Mouse (Mus musculus) heart, adult 2 months (tissue): ENCODE measurements at regions not wholly inside any gene's neighbourhood (a gene's known extent, or its start where the extent isn't known, plus 50 kb on each side); places are given as distances from the start of the nearest gene placed in this dataset.

Experiments
- DNase-seq, 2 experiments: peaks; one replicate each; pipeline ENCODE4 v3.0.0; 2021
- H3K27ac ChIP-seq: fragments of 200-600 bp; 2 replicates; pipeline ENCODE4 v1.8.1; 2022
- H3K27me3 ChIP-seq: fragments of 200-500 bp; 2 replicates; pipeline ENCODE4 v1.6.1; 2012; ENCODE audit warnings: mild to moderate bottlenecking, low read length, inconsistent platforms, mixed read lengths; ENCODE audit not compliant: control insufficient read depth, insufficient read depth
- H3K36me3 ChIP-seq: fragments of 200-500 bp; 2 replicates; pipeline ENCODE4 v1.6.1; 2012; ENCODE audit warnings: low read length, inconsistent platforms; ENCODE audit not compliant: control insufficient read depth, insufficient read depth
- H3K4me1 ChIP-seq: fragments of 200-500 bp; 2 replicates; pipeline ENCODE4 v1.6.1; 2011; ENCODE audit warnings: low read length; ENCODE audit not compliant: control insufficient read depth, insufficient read depth
- H3K4me3 ChIP-seq: fragments of 200-600 bp; 2 replicates; pipeline ENCODE4 v1.8.1; 2022
- H3K79me2 ChIP-seq: fragments of 200-500 bp; replicated peaks from 2 replicates; pipeline ENCODE4 v1.6.1; 2012; ENCODE audit warnings: mild to moderate bottlenecking, inconsistent platforms, low read length, moderate library complexity, mixed read lengths; ENCODE audit not compliant: control insufficient read depth, insufficient read depth
- H3K9ac ChIP-seq: fragments of 200-500 bp; 2 replicates; pipeline ENCODE4 v1.6.1; 2012; ENCODE audit warnings: low read depth, mild to moderate bottlenecking, control low read depth, inconsistent platforms, low read length, mixed read lengths
- CTCF ChIP-seq: fragments of 200-600 bp; IDR thresholded peaks from 2 replicates; pipeline ENCODE4 v1.8.1; 2022; ENCODE audit warnings: antibody characterized with exemption, mild to moderate bottlenecking, moderate library complexity
- EP300 ChIP-seq: fragments of 200-500 bp; IDR thresholded peaks from 2 replicates; pipeline ENCODE4 v1.6.1; 2011; ENCODE audit warnings: low read depth, low read length, control low read depth; ENCODE audit not compliant: insufficient read depth
- POLR2A ChIP-seq: fragments of 200-500 bp; IDR thresholded peaks from 2 replicates; pipeline ENCODE4 v1.6.1; 2011; ENCODE audit warnings: mild to moderate bottlenecking, low read depth, low read length, control low read depth; ENCODE audit not compliant: insufficient read depth
- WGBS: fragments of 180-500 bp; shearing (Covaris S2); methylation state at CpG from one replicate; pipeline ENCODE4 v1.1.7; 2018; 5-methylcytosine and 5-hydroxymethylcytosine counted together
- intact Hi-C: fragments of 180-260 bp; cut with DNase I; formaldehyde crosslinking; loops from one replicate; pipeline ENCODE4 v1.15.1; 2025

GRCm38 (mm10) chr16:70880678-70881077 lies 566.9 kb downstream of the Gbe1 start:
- Histone ChIP-seq H3K36me3 (no peaks in the 10 kb centered on the region), H3K4me3 (no peak overlapping the region), H3K27ac (no peak overlapping the region), H3K9ac (no peak overlapping the region), H3K27me3 (no peaks in the 10 kb centered on the region), H3K79me2 (no peaks in the 10 kb centered on the region), H3K4me1 (no peaks in the 10 kb centered on the region)
- 62% methylated on average over 2 of the region's 2 CpGs for WGBS
- no peak for DNase-seq
- intact Hi-C loops, result no loop called here
- no peak for TF ChIP-seq EP300
- TF ChIP-seq CTCF, result no peak
- no peak for TF ChIP-seq POLR2A

GRCm38 (mm10) chr16:70881098-70881850 lies 567.5 kb downstream of the Gbe1 start:
- no peak overlapping the region for H3K4me3 ChIP-seq
- H3K27me3 ChIP-seq, result no peaks in the 10 kb centered on the region
- no peak for DNase-seq
- H3K79me2 ChIP-seq, result no peaks in the 10 kb centered on the region
- no peak overlapping the region for H3K9ac ChIP-seq
- H3K4me1 ChIP-seq, result no peaks in the 10 kb centered on the region
- no peak overlapping the region for H3K27ac ChIP-seq
- intact Hi-C loops, result no loop called here
- WGBS, result 72% methylated on average over 14 of the region's 14 CpGs
- no peaks in the 10 kb centered on the region for H3K36me3 ChIP-seq
- TF ChIP-seq EP300 (no peak), CTCF (no peak), POLR2A (no peak)

- intact Hi-C loops, result no loop called here
Observed at GRCm38 (mm10) chr16:70900085-70900484, 586.3 kb downstream of the Gbe1 start.

GRCm38 (mm10) chr16:70920047-70920446 lies 606.3 kb downstream of the Gbe1 start:
- Histone ChIP-seq H3K27ac (no peak overlapping the region), H3K36me3 (no peaks in the 10 kb centered on the region), H3K79me2 (no peaks in the 10 kb centered on the region), H3K4me1 (no peaks in the 10 kb centered on the region), H3K9ac (no peak overlapping the region), H3K4me3 (no peak overlapping the region), H3K27me3 (no peaks in the 10 kb centered on the region)
- intact Hi-C loops, result no loop called here
- DNase-seq, result no peak
- TF ChIP-seq POLR2A, result no peak
- TF ChIP-seq EP300, result no peak
- no peak for TF ChIP-seq CTCF

More at GRCm38 (mm10) chr16:70900085-70900484, 586.3 kb downstream of the Gbe1 start:
- Histone ChIP-seq H3K4me1 (no peaks in the 10 kb centered on the region), H3K79me2 (no peaks in the 10 kb centered on the region), H3K27me3 (no peaks in the 10 kb centered on the region), H3K9ac (no peak overlapping the region), H3K27ac (no peak overlapping the region), H3K36me3 (no peaks in the 10 kb centered on the region), H3K4me3 (no peak overlapping the region)
- WGBS, result 70% methylated on average over 5 of the region's 5 CpGs
- DNase-seq, result no peak
- TF ChIP-seq EP300 (no peak), CTCF (no peak), POLR2A (no peak)

GRCm38 (mm10) chr16:70929651-70930050 lies 615.9 kb downstream of the Gbe1 start:
- no peak overlapping the region for H3K4me3 ChIP-seq
- no peaks in the 10 kb centered on the region for H3K36me3 ChIP-seq
- intact Hi-C loops, result no loop called here

GRCm38 (mm10) chr16:70935959-70936358 lies 622.2 kb downstream of the Gbe1 start:
- Histone ChIP-seq H3K36me3 (no peaks in the 10 kb centered on the region), H3K27ac (no peak overlapping the region), H3K4me1 (no peaks in the 10 kb centered on the region), H3K9ac (no peak overlapping the region), H3K27me3 (no peaks in the 10 kb centered on the region), H3K4me3 (no peak overlapping the region), H3K79me2 (no peaks in the 10 kb centered on the region)
- no peak for DNase-seq
- intact Hi-C loops, result no loop called here
- no peak for TF ChIP-seq POLR2A

More at GRCm38 (mm10) chr16:70929651-70930050, 615.9 kb downstream of the Gbe1 start:
- Histone ChIP-seq H3K9ac (no peak overlapping the region), H3K4me1 (no peaks in the 10 kb centered on the region), H3K79me2 (no peaks in the 10 kb centered on the region), H3K27me3 (no peaks in the 10 kb centered on the region), H3K27ac (no peak overlapping the region)
- DNase-seq, result no peak
- 30% methylated on average over 1 of the region's 1 CpGs for WGBS
- no peak for TF ChIP-seq POLR2A
- no peak for TF ChIP-seq CTCF
- no peak for TF ChIP-seq EP300
